Mouse (Mus musculus) small intestine, adult 2 months (tissue): ENCODE measurements around the gene Chst11.

Source experiments
- CTCF ChIP-seq: fragments of 200-500 bp; IDR thresholded peaks from 2 replicates; pipeline ENCODE4 v1.5.1; 2012; ENCODE audit warnings: low read depth, mild to moderate bottlenecking, control low read depth, inconsistent platforms, low read length, moderate library complexity, mixed read lengths; ENCODE audit not compliant: insufficient replicate concordance, insufficient read length; ENCODE audit errors: extremely low read depth
- POLR2A ChIP-seq: fragments of 200-500 bp; IDR thresholded peaks from 2 replicates; pipeline ENCODE4 v1.6.1; 2012; ENCODE audit warnings: low read depth, mild to moderate bottlenecking, control low read depth, inconsistent platforms, low read length, moderate library complexity

- TF ChIP-seq POLR2A, result no peak
- TF ChIP-seq CTCF, result no peak
Observed at GRCm38 (mm10) chr10:83212618-83213017, 227.3 kb downstream of the Chst11 start.
